Mouse (Mus musculus) CH12.LX (cell line): ENCODE results near the gene Hoxd3.

Experiments used
- BHLHE40 ChIP-seq: IDR thresholded peaks from 2 replicates; pipeline ENCODE4 v1.6.1; 2011; ENCODE audit warnings: mild to moderate bottlenecking, low read depth, low read length, improper control_type of control experiment
- CTCF ChIP-seq, 2 experiments: IDR thresholded peaks in 1 of 2; conservative IDR thresholded peaks in 1 of 2; 2 replicates each; pipeline ENCODE4 v1.5.1; 2011 to 2012; ENCODE audit warnings: low read depth in 2 of 2, low read length in 2 of 2, improper control_type of control experiment in 1 of 2, inconsistent platforms in 1 of 2, mild to moderate bottlenecking in 1 of 2, moderate library complexity in 1 of 2
- EP300 ChIP-seq: IDR thresholded peaks from 2 replicates; pipeline ENCODE4 v1.6.1; 2011; ENCODE audit warnings: low read length, improper control_type of control experiment
- HCFC1 ChIP-seq: IDR thresholded peaks from 2 replicates; pipeline ENCODE4 v1.6.1; 2012; ENCODE audit warnings: low read depth, mild to moderate bottlenecking, inconsistent platforms, low read length, improper control_type of control experiment
- IRF4 ChIP-seq: IDR thresholded peaks from 2 replicates; pipeline ENCODE4 v1.6.1; 2014; ENCODE audit warnings: low read depth, mild to moderate bottlenecking, inconsistent platforms, low read length, improper control_type of control experiment
- MAFK ChIP-seq: IDR thresholded peaks from 2 replicates; pipeline ENCODE4 v1.6.1; 2011; ENCODE audit warnings: low read length, improper control_type of control experiment; ENCODE audit not compliant: insufficient replicate concordance
- MAZ ChIP-seq: IDR thresholded peaks from 2 replicates; pipeline ENCODE4 v1.6.1; 2012; ENCODE audit warnings: low read depth, mild to moderate bottlenecking, inconsistent platforms, low read length, improper control_type of control experiment, moderate library complexity
- MXI1 ChIP-seq: IDR thresholded peaks from 2 replicates; pipeline ENCODE4 v1.6.1; 2011; ENCODE audit warnings: mild to moderate bottlenecking, low read depth, low read length, improper control_type of control experiment
- MYC ChIP-seq: IDR thresholded peaks from 2 replicates; pipeline ENCODE4 v1.6.1; 2011; ENCODE audit warnings: low read depth, mild to moderate bottlenecking, improper control_type of control experiment, low read length
- POLR2A ChIP-seq: IDR thresholded peaks from 2 replicates; pipeline ENCODE4 v1.6.1; 2011; ENCODE audit warnings: low read depth, mild to moderate bottlenecking, improper control_type of control experiment, low read length
- POLR2AphosphoS2 ChIP-seq: IDR thresholded peaks from 2 replicates; pipeline ENCODE4 v1.6.1; 2011; ENCODE audit warnings: low read depth, low read length, improper control_type of control experiment
- SIN3A ChIP-seq: IDR thresholded peaks from 2 replicates; pipeline ENCODE4 v1.6.1; 2012; ENCODE audit warnings: low read length, improper control_type of control experiment, inconsistent platforms
- USF1 ChIP-seq: IDR thresholded peaks from 2 replicates; pipeline ENCODE4 v1.6.1; 2014; ENCODE audit warnings: low read depth, mild to moderate bottlenecking, inconsistent platforms, low read length, improper control_type of control experiment

DNA sequence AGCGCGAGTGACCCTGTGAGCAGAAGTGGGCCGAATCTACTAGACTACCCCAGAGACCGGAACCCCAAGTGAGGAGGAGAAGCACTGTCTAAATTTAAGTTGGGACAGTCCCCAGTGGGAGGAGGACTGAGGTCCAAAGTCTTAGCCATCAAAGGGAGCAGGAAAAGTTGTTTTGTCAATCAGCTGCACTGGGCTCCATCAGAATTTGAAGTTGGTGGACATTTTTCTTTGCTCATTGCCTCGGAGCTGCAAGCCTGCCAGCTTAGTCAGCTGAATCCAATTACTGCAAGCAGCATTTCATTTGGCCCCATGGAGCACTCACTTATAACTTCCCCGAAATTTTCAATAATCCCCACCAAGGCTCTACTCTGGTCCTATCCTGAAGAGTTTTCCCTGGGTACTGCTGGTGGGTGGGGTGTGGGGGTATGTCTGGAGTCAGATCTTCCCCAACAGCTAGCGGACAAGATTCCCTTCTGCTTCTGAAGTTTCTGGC lies 25.9 kb downstream of the Hoxd3 start:
- no peak for TF ChIP-seq CTCF (conservative IDR thresholded peaks at IDR 0.05 in 1 of 2, IDR thresholded peaks at IDR 0.05 in 1 of 2; ENCODE audit: low read depth in 2 of 2, low read length in 2 of 2)
- TF ChIP-seq POLR2AphosphoS2, result no peak
- no peak for TF ChIP-seq BHLHE40
- TF ChIP-seq POLR2A, result no peak
- TF ChIP-seq MXI1, result no peak
- TF ChIP-seq MYC, result no peak
- TF ChIP-seq USF1, result no peak
- TF ChIP-seq IRF4, result no peak
- no peak for TF ChIP-seq SIN3A
- TF ChIP-seq HCFC1, result no peak
- no peak for TF ChIP-seq MAFK
- TF ChIP-seq MAZ, result no peak
- TF ChIP-seq EP300, result no peak
